Mouse (Mus musculus) liver, adult 2 months (tissue): Measurements from ENCODE around the gene Gm45808. TPM values are rescaled to one million over a fixed set of nuclear protein-coding genes. Genes with fewer than 3 reads are reported as not detected.
"Not testable (repeated sequence)": the region's sequence is repeated elsewhere in the genome, so short reads cannot be mapped to it uniquely, and the experiment has no call there.

Experiments
- DNase-seq: peaks from one replicate; pipeline ENCODE4 v3.0.0-alpha.2; 2011; ENCODE audit warnings: low read depth, low spot score; ENCODE audit errors: extremely low read depth
- H3K27ac ChIP-seq: fragments of 200-500 bp; replicated peaks from 2 replicates; pipeline ENCODE4 v1.5.1; 2012; ENCODE audit warnings: low read depth, mild to moderate bottlenecking, control low read depth, inconsistent platforms, low read length; ENCODE audit not compliant: insufficient read depth
- H3K27me3 ChIP-seq: fragments of 200-500 bp; 2 replicates; pipeline ENCODE4 v1.6.1; 2012; ENCODE audit warnings: mild to moderate bottlenecking, moderate library complexity, low read length, inconsistent platforms; ENCODE audit not compliant: control insufficient read depth, insufficient read depth
- H3K36me3 ChIP-seq: fragments of 200-500 bp; 2 replicates; pipeline ENCODE4 v1.6.1; 2012; ENCODE audit warnings: low read length, inconsistent platforms; ENCODE audit not compliant: control insufficient read depth, insufficient read depth
- H3K4me1 ChIP-seq: fragments of 200-500 bp; 2 replicates; pipeline ENCODE4 v1.6.1; 2011; ENCODE audit warnings: low read length; ENCODE audit not compliant: control insufficient read depth, insufficient read depth
- H3K4me3 ChIP-seq: fragments of 200-500 bp; 2 replicates; pipeline ENCODE4 v1.5.1; 2011; ENCODE audit warnings: low read depth, mild to moderate bottlenecking, control low read depth, low read length, moderate library complexity; ENCODE audit not compliant: insufficient read depth
- H3K79me2 ChIP-seq: fragments of 200-500 bp; 2 replicates; pipeline ENCODE4 v1.6.1; 2012; ENCODE audit warnings: inconsistent platforms, mild to moderate bottlenecking, low read length, moderate library complexity; ENCODE audit not compliant: control insufficient read depth, insufficient read depth
- H3K9ac ChIP-seq: fragments of 200-500 bp; 2 replicates; pipeline ENCODE4 v1.6.1; 2012; ENCODE audit warnings: low read depth, mild to moderate bottlenecking, control low read depth, inconsistent platforms, low read length
- CTCF ChIP-seq: fragments of 200-500 bp; IDR thresholded peaks from 2 replicates; pipeline ENCODE4 v1.5.1; 2011; ENCODE audit warnings: low read depth, low read length, control low read depth
- POLR2A ChIP-seq: fragments of 200-500 bp; IDR thresholded peaks from 2 replicates; pipeline ENCODE4 v1.6.1; 2011; ENCODE audit warnings: low read length, control low read depth; ENCODE audit not compliant: insufficient read depth; ENCODE audit errors: extremely low read depth
- WGBS: fragments of 180-500 bp; shearing (Covaris S2); methylation state at CpG from one replicate; pipeline ENCODE4 v1.1.7; 2018; 5-methylcytosine and 5-hydroxymethylcytosine counted together
- polyA plus RNA-seq: library from polyadenylated mRNA; depleted of rRNA; stranded (reverse); fragments of >200 nt; gene quantifications from 2 replicates; pipeline ENCODE4 v1.2.3, GENCODE M21; 2012
- total RNA-seq: library from RNA; depleted of rRNA; stranded (reverse); fragments of >200 nt; gene quantifications from 2 replicates; pipeline ENCODE4 v1.2.3, GENCODE M21; 2014

The Gm45808 gene
- total and polyA plus RNA-seq, 2 experiments = 0.28 to 1.3 TPM

- Histone ChIP-seq H3K9ac (no peak overlapping the region), H3K79me2 (peaks cover 9% of the 10 kb centered on the region; the same call in 1 of the 2 replicates), H3K27ac (peak overlapping the region; percentile 91), H3K4me3 (no peak overlapping the region), H3K27me3 (no peaks in the 10 kb centered on the region), H3K36me3 (peaks cover 11% of the 10 kb centered on the region; the same call in 1 of the 2 replicates), H3K4me1 (peaks cover 44% of the 10 kb centered on the region)
- TF ChIP-seq CTCF (no peak), POLR2A (no peak)
- no peak for DNase-seq
- 84% methylated on average over 7 of the region's 7 CpGs for WGBS
These were observed 3.0 kb upstream of the Gm45808 start for GRCm38 (mm10) chr7:45489578-45489977.

- Histone ChIP-seq H3K27me3 (no peaks in the 10 kb centered on the region), H3K4me3 (peak within 1 kb of the TSS; percentile 76), H3K79me2 (peaks cover 9% of the 10 kb centered on the region; the same call in 1 of the 2 replicates), H3K36me3 (peaks cover 6% of the 10 kb centered on the region; the same call in 1 of the 2 replicates), H3K9ac (peak within 1 kb of the TSS; percentile 87), H3K4me1 (peaks cover 46% of the 10 kb centered on the region), H3K27ac (peak within 1 kb of the TSS; percentile 94)
- peak; percentile 81 for DNase-seq
- TF ChIP-seq CTCF (no peak), POLR2A (peak; percentile 91)
- WGBS = 9% methylated on average over 38 of the region's 38 CpGs
These were observed 1.9 kb upstream of the Gm45808 start, which contains the start of gene Dhdh for GRCm38 (mm10) chr7:45488293-45489204. Gene Dhdh (minus strand): TSS chr7:45488805.

DNA sequence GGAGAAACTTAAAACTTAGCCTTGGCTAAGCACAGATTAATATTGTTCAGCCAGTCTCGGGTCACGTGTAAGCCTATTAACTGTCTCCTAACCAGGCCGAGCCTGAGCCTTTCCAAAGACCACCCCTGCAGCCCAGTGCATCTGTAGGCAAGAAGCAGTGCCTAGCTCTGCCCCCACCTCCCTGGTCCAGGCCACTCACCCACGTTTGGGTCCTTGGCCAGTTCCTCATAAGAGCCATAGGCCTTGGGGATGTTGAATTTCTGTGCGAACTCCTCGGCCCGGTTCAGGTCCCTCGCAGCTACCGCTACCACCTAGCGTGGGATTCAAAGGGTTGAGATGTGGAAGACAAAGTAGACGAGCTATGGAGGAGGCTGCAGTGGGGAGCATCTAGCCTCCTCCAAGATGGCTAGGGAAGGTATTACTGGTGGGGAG is 1.3 kb upstream of the Gm45808 start:
- DNase-seq = peak; percentile 53

DNA sequence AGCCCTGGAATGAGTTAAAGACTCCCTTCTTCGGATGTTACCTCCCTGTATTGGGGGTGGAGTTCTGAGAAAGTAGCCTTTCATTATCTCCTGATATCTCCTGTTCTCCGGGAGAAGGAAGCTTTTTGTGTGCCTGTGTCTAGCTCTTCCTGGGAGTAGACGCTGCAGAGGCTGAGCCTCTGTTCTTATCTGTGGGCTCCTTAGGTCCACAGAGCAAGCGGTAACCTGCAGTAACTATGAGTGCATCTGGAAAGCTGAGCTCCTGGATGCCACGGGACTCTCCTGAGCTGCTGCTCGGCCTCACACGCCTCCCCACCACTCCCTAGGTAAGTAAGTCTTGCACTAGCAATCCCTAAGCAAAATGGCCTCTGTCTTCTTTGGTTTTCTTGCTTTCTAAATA is 453 bp downstream of the Gm45808 start:
- peak overlapping the region; percentile 46 for H3K9ac ChIP-seq
- H3K27ac ChIP-seq = peak overlapping the region; percentile 94
- peaks cover 41% of the 10 kb centered on the region for H3K4me1 ChIP-seq
- peaks cover 9% of the 10 kb centered on the region; the same call in 1 of the 2 replicates for H3K79me2 ChIP-seq
- WGBS = 54% methylated on average over 7 of the region's 7 CpGs
- no peak for TF ChIP-seq POLR2A
- no peak for TF ChIP-seq CTCF
- H3K27me3 ChIP-seq = no peaks in the 10 kb centered on the region
- H3K36me3 ChIP-seq = peaks cover 13% of the 10 kb centered on the region; the same call in 1 of the 2 replicates
- H3K4me3 ChIP-seq = no peak overlapping the region
- DNase-seq = no peak

More for the DNA sequence above, 1.3 kb upstream of the Gm45808 start:
- Histone ChIP-seq H3K27me3 (no peaks in the 10 kb centered on the region), H3K4me1 (peaks cover 44% of the 10 kb centered on the region), H3K27ac (peak overlapping the region; percentile 94), H3K79me2 (peaks cover 9% of the 10 kb centered on the region; the same call in 1 of the 2 replicates), H3K9ac (peak overlapping the region; percentile 87), H3K4me3 (peak overlapping the region; percentile 76), H3K36me3 (peaks cover 6% of the 10 kb centered on the region; the same call in 1 of the 2 replicates)
- TF ChIP-seq POLR2A (no peak), CTCF (no peak)
- 16% methylated on average over 11 of the region's 11 CpGs for WGBS

GRCm38 (mm10) chr7:45484985-45485384 is 1.6 kb downstream of the Gm45808 start:
- not testable (repeated sequence) for H3K4me3 ChIP-seq, H3K9ac ChIP-seq, DNase-seq, H3K79me2 ChIP-seq, H3K27me3 ChIP-seq
- 34% methylated on average over 5 of the region's 5 CpGs for WGBS
- H3K27ac ChIP-seq = 0 out of 2 replicates have a peak overlapping the region, but pooled peaks have one; percentile 13
- H3K4me1 ChIP-seq = peaks cover 39% of the 10 kb centered on the region
- peaks cover 14% of the 10 kb centered on the region; the same call in 1 of the 2 replicates for H3K36me3 ChIP-seq
